Comparison of ENCODE assay signal across 19 mouse cellular contexts in the genomic region with DNA sequence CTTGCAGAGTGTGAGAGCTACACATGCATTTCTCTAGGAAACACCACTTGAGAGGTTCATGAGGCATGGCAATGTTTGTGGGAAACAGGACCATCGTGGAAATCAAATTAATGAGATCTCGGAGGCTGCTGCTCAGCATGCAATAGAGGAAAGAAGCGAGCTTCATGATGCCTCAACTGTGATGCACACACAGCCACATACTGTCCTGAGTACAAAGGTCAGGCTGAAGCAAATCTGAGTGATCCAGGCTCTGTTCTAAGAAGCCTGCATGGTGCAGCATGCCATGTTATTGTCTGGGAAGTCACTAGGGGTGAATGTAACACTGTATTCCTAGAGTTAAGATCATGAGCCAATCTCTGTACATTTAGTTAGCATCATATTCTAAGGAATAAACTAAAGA.
DNase-seq lines count a peak whose midpoint lies in the region; ATAC-seq and TF ChIP-seq lines count a peak whose summit lies in the region.
"Had no signal": no experiment of that assay in that cellular context is flagged by ENCODE, and none has a peak within 500 bp of the region (broad histone marks: within the 10 kb centered on the region; RNA-seq: fewer than 3 reads in every experiment).

No protein-coding gene starts in this region.

- peak; percentile 83 for DNase-seq in heart, adult 11 months
- no peak for DNase-seq in heart, adult 9 months (ENCODE audit: low spot score in 2 of 2)
- no peak for DNase-seq in heart, postnatal 0 days (ENCODE audit: low spot score)
- DNase-seq in heart, adult 8-10 months (ENCODE audit: low spot score), result no peak
- DNase-seq in lung, embryonic 14.5 days, result no peak
- DNase-seq in lung, postnatal 0 days (ENCODE audit: low spot score), result no peak
- DNase-seq in hindbrain, postnatal 0 days (ENCODE audit: low spot score), result no peak
- no peak for DNase-seq in adrenal gland, postnatal 10 days
- DNase-seq: cerebellum, adult 9-11 months; gastrocnemius, postnatal 14 days; lung, adult 2 months; spleen, adult 18-20 months; thymus, postnatal 36 days had no signal

- peak overlapping the region; percentile 78 for H3K27ac ChIP-seq in heart, postnatal 0 days (ENCODE audit: low read depth)
- H3K27ac ChIP-seq in lung, embryonic 14.5 days (ENCODE audit: low read depth), result peak overlapping the region; percentile 85
- no peak overlapping the region for H3K27ac ChIP-seq in lung, postnatal 0 days (ENCODE audit: low read length)
- H3K27ac ChIP-seq in hindbrain, postnatal 0 days, result 0 out of 2 replicates have a peak overlapping the region, but pooled peaks have one; percentile 15
- H3K27ac ChIP-seq: forebrain, embryonic 12.5 days; kidney, postnatal 0 days; layer of hippocampus, adult 2 months had no signal

- no peak overlapping the region for H3K4me2 ChIP-seq in heart, postnatal 0 days (ENCODE audit: low read depth, low read length)
- H3K4me2 ChIP-seq in lung, embryonic 14.5 days, result no peak overlapping the region
- H3K4me2 ChIP-seq in lung, postnatal 0 days (replicated peaks; ENCODE audit: low read depth, low read length), result no peak overlapping the region
- no peak overlapping the region for H3K4me2 ChIP-seq in hindbrain, postnatal 0 days (ENCODE audit: low read depth, low read length)
- H3K4me2 ChIP-seq: forebrain, embryonic 12.5 days; liver, embryonic 11.5 days had no signal

- TF ChIP-seq EP300 in heart, postnatal 0 days (IDR thresholded peaks at IDR 0.05; ENCODE audit: low read depth), result no peak
- no peak for TF ChIP-seq EP300 in lung, postnatal 0 days (IDR thresholded peaks at IDR 0.05)

- no peaks in the 10 kb centered on the region for H3K9me3 ChIP-seq in heart, postnatal 0 days (replicated peaks; ENCODE audit: control insufficient read depth, low read length)
- no peaks in the 10 kb centered on the region for H3K9me3 ChIP-seq in lung, embryonic 14.5 days (ENCODE audit: low read depth, low read length)
- H3K9me3 ChIP-seq in lung, postnatal 0 days (ENCODE audit: low read length), result no peaks in the 10 kb centered on the region
- H3K9me3 ChIP-seq in hindbrain, postnatal 0 days (ENCODE audit: low read length), result no peaks in the 10 kb centered on the region
- H3K9me3 ChIP-seq: forebrain, embryonic 12.5 days; megakaryocyte, embryonic 14.5 days had no signal

- no peaks in the 10 kb centered on the region for H3K27me3 ChIP-seq in heart, postnatal 0 days (ENCODE audit: control insufficient read depth, insufficient read depth, low read length)
- H3K27me3 ChIP-seq in lung, embryonic 14.5 days (ENCODE audit: insufficient read depth, low read length), result no peaks in the 10 kb centered on the region
- no peaks in the 10 kb centered on the region for H3K27me3 ChIP-seq in lung, postnatal 0 days (replicated peaks; ENCODE audit: insufficient read depth, low read length)
- H3K27me3 ChIP-seq in hindbrain, postnatal 0 days (ENCODE audit: insufficient read depth, low read length), result no peaks in the 10 kb centered on the region
- H3K27me3 ChIP-seq: forebrain, embryonic 12.5 days; megakaryocyte, embryonic 14.5 days had no signal

- H3K4me1 ChIP-seq in heart, postnatal 0 days (ENCODE audit: control insufficient read depth, insufficient read depth), result peaks cover 37% of the 10 kb centered on the region
- H3K4me1 ChIP-seq in lung, embryonic 14.5 days (ENCODE audit: insufficient read depth), result peaks cover 23% of the 10 kb centered on the region
- H3K4me1 ChIP-seq in lung, postnatal 0 days (ENCODE audit: insufficient read depth, low read depth, low read length), result no peaks in the 10 kb centered on the region
- no peaks in the 10 kb centered on the region for H3K4me1 ChIP-seq in hindbrain, postnatal 0 days (ENCODE audit: insufficient read depth, low read length)
- H3K4me1 ChIP-seq: forebrain, embryonic 12.5 days; megakaryocyte, embryonic 14.5 days had no signal

- H3K4me3 ChIP-seq in heart, postnatal 0 days (ENCODE audit: low read depth, low read length), result no peak overlapping the region
- no peak overlapping the region for H3K4me3 ChIP-seq in lung, embryonic 14.5 days (ENCODE audit: low read depth, low read length)
- no peak overlapping the region for H3K4me3 ChIP-seq in lung, postnatal 0 days (ENCODE audit: low read depth, low read length)
- no peak overlapping the region for H3K4me3 ChIP-seq in hindbrain, postnatal 0 days (ENCODE audit: low read length)
- H3K4me3 ChIP-seq: forebrain, embryonic 12.5 days; layer of hippocampus, adult 2 months; megakaryocyte, embryonic 14.5 days had no signal

- no peak overlapping the region for H3K9ac ChIP-seq in heart, postnatal 0 days (replicated peaks; ENCODE audit: low read depth, low read length)
- no peak overlapping the region for H3K9ac ChIP-seq in lung, embryonic 14.5 days
- no peak overlapping the region for H3K9ac ChIP-seq in lung, postnatal 0 days (replicated peaks; ENCODE audit: low read depth)
- no peak overlapping the region for H3K9ac ChIP-seq in hindbrain, postnatal 0 days (replicated peaks; ENCODE audit: low read length)
- H3K9ac ChIP-seq: forebrain, embryonic 12.5 days had no signal

- ATAC-seq in heart, postnatal 0 days (ENCODE audit: insufficient read depth, low read depth), result no peak
- no peak; the same call in 1 of the 2 replicates for ATAC-seq in lung, embryonic 14.5 days (ENCODE audit: insufficient read depth)
- no peak for ATAC-seq in lung, postnatal 0 days
- ATAC-seq in hindbrain, postnatal 0 days, result no peak
- ATAC-seq: midbrain, embryonic 16.5 days had no signal

- TF ChIP-seq CTCF in heart, postnatal 0 days (IDR thresholded peaks at IDR 0.05; ENCODE audit: low read depth), result no peak
- TF ChIP-seq CTCF in lung, embryonic 14.5 days (IDR thresholded peaks at IDR 0.05; ENCODE audit: low read depth), result no peak
- TF ChIP-seq CTCF in lung, postnatal 0 days (IDR thresholded peaks at IDR 0.05), result no peak
- TF ChIP-seq CTCF in hindbrain, postnatal 0 days (IDR thresholded peaks at IDR 0.05; ENCODE audit: low read depth), result no peak

- H3K36me3 ChIP-seq in heart, postnatal 0 days (replicated peaks; ENCODE audit: control insufficient read depth, insufficient read depth, low read length), result peaks cover 21% of the 10 kb centered on the region
- no peaks in the 10 kb centered on the region for H3K36me3 ChIP-seq in lung, embryonic 14.5 days (ENCODE audit: insufficient read depth)
- H3K36me3 ChIP-seq in lung, postnatal 0 days (ENCODE audit: insufficient read depth, low read length), result no peaks in the 10 kb centered on the region
- no peaks in the 10 kb centered on the region for H3K36me3 ChIP-seq in hindbrain, postnatal 0 days (ENCODE audit: insufficient read depth, low read length)
- H3K36me3 ChIP-seq: forebrain, embryonic 12.5 days had no signal

- WGBS in heart, postnatal 0 days, result 82% methylated on average over 3 of the region's 3 CpGs
- 35% methylated on average over 3 of the region's 3 CpGs for whole genome bisulfite sequencing in lung, embryonic 14.5 days
- 56% methylated on average over 3 of the region's 3 CpGs for WGBS in lung, postnatal 0 days
- 44% methylated on average over 3 of the region's 3 CpGs for WGBS in hindbrain, postnatal 0 days
